16 mouse cellular contexts compared by ENCODE assay signal in genomic region chr2:125419681-125420080, GRCm38 (mm10).
DNase-seq lines count a peak whose midpoint lies in the region; TF ChIP-seq lines count a peak whose summit lies in the region.
"Had no signal": no experiment of that assay in that cellular context is flagged by ENCODE, and none has a peak within 500 bp of the region (broad histone marks: within the 10 kb centered on the region; RNA-seq: fewer than 3 reads in every experiment).

No protein-coding gene starts in this region.

- H3K27me3 ChIP-seq in heart, embryonic 10.5 days (ENCODE audit: insufficient read depth, poor library complexity, severe bottlenecking), result no peaks in the 10 kb centered on the region
- H3K27me3 ChIP-seq: CH12.LX; embryonic facial prominence, embryonic 13.5 days; kidney, embryonic 15.5 days; midbrain, embryonic 12.5 days had no signal

- H3K4me1 ChIP-seq in heart, embryonic 10.5 days, result peaks cover 4% of the 10 kb centered on the region; the same call in 1 of the 2 replicates
- H3K4me1 ChIP-seq: embryonic facial prominence, embryonic 13.5 days; kidney, embryonic 15.5 days; midbrain, embryonic 12.5 days had no signal

- 54% methylated on average over 4 of the region's 4 CpGs for WGBS in heart, embryonic 10.5 days

- H3K4me3 ChIP-seq in heart, embryonic 10.5 days, result no peak overlapping the region
- H3K4me3 ChIP-seq in left cerebral cortex, adult 2 months, result no peak overlapping the region
- H3K4me3 ChIP-seq: embryonic facial prominence, embryonic 13.5 days; kidney, embryonic 15.5 days; midbrain, embryonic 12.5 days had no signal

- DNase-seq in adrenal gland, postnatal 14 days, result peak; percentile 56
- DNase-seq in adrenal gland, adult (ENCODE audit: inconsistent age in 2 of 2, low spot score in 1 of 2), result no peak
- DNase-seq in heart, adult 11 months, result peak; percentile 92
- no peak for DNase-seq in heart, embryonic 10.5 days (ENCODE audit: low spot score)
- peak; percentile 16 for DNase-seq in left cerebral cortex, postnatal 4 days
- no peak for DNase-seq in left cerebral cortex, adult 2 months (ENCODE audit: extremely low spot score in 1 of 2, low spot score in 2 of 2)
- DNase-seq in testis, postnatal 14 days (ENCODE audit: low spot score), result peak; percentile 74
- no peak for DNase-seq in thymus, postnatal 25 days
- DNase-seq: lung, adult 2 months; lung, postnatal 4 days; right cerebral cortex, postnatal 25 days had no signal

- H3K27ac ChIP-seq in heart, embryonic 10.5 days, result no peak overlapping the region
- H3K27ac ChIP-seq in left cerebral cortex, adult 2 months, result no peak overlapping the region
- H3K27ac ChIP-seq: embryonic facial prominence, embryonic 13.5 days; hindbrain, postnatal 0 days; kidney, embryonic 15.5 days; midbrain, embryonic 12.5 days had no signal

- H3K36me3 ChIP-seq in heart, embryonic 10.5 days, result no peaks in the 10 kb centered on the region
- H3K36me3 ChIP-seq: embryonic facial prominence, embryonic 13.5 days; kidney, embryonic 15.5 days; midbrain, embryonic 12.5 days had no signal

- H3K9me3 ChIP-seq in heart, embryonic 10.5 days, result no peaks in the 10 kb centered on the region
- H3K9me3 ChIP-seq: embryonic facial prominence, embryonic 13.5 days; kidney, embryonic 15.5 days; midbrain, embryonic 12.5 days had no signal

- intact Hi-C loops in left cerebral cortex, postnatal 4 days (cut with DNase I), result no loop called here
- intact Hi-C loops in left cerebral cortex, adult 2 months (cut with DNase I), result no loop called here

- TF ChIP-seq CTCF in left cerebral cortex, adult 2 months (IDR thresholded peaks at IDR 0.05), result no peak

Comparison
In these comparisons a context has a peak if more than half of its experiments do, and no peak if none do; other contexts are left out.
1. DNase-seq: peak in adrenal gland, postnatal 14 days (single experiment), heart, adult 11 months (single experiment), left cerebral cortex, postnatal 4 days (single experiment) and testis, postnatal 14 days (single experiment); none in adrenal gland, adult (0 of 2), heart, embryonic 10.5 days (single experiment), left cerebral cortex, adult 2 months (0 of 2) and thymus, postnatal 25 days (single experiment).